Mouse (Mus musculus) G1E (cell line): ENCODE data around the gene Adam30.

ENCODE experiments used
- CTCF ChIP-seq: IDR thresholded peaks from 2 replicates; pipeline ENCODE4 v1.5.1; 2012; ENCODE audit warnings: low read depth, low read length, inconsistent platforms, mixed read lengths
- GATA1 ChIP-seq: IDR thresholded peaks from 2 replicates; pipeline ENCODE4 v1.6.1; 2012; ENCODE audit warnings: borderline replicate concordance, low read length, inconsistent platforms, mixed read lengths
- GATA2 ChIP-seq: IDR thresholded peaks from 2 replicates; pipeline ENCODE4 v1.6.1; 2012; ENCODE audit warnings: low read depth, low read length, inconsistent platforms, borderline replicate concordance
- POLR2AphosphoS5 ChIP-seq: IDR thresholded peaks from 2 replicates; pipeline ENCODE4 v1.6.1; 2012; ENCODE audit warnings: low read depth, low read length, inconsistent platforms; ENCODE audit not compliant: insufficient replicate concordance
- TAL1 ChIP-seq: conservative IDR thresholded peaks from 2 replicates; pipeline ENCODE4 v1.6.1; 2012; ENCODE audit warnings: low read depth, low read length, inconsistent platforms, mixed read lengths

GRCm38 (mm10) chr3:98158646-98159045 is 1.8 kb upstream of the Adam30 start:
- no peak for TF ChIP-seq TAL1
- TF ChIP-seq CTCF = no peak
- no peak for TF ChIP-seq GATA1
- TF ChIP-seq POLR2AphosphoS5 = no peak
- TF ChIP-seq GATA2 = no peak
